Mouse (Mus musculus) E14TG2a.4 (cell line): Measurements from ENCODE around the gene Adgrl3.

ENCODE experiments used
- CTCF ChIP-seq: conservative IDR thresholded peaks from 2 replicates; pipeline ENCODE4 v1.5.1; 2014; ENCODE audit warnings: low read length
- POU5F1 ChIP-seq: IDR thresholded peaks from 2 replicates; pipeline ENCODE4 v1.6.1; 2014; ENCODE audit warnings: low read length, borderline replicate concordance

DNA sequence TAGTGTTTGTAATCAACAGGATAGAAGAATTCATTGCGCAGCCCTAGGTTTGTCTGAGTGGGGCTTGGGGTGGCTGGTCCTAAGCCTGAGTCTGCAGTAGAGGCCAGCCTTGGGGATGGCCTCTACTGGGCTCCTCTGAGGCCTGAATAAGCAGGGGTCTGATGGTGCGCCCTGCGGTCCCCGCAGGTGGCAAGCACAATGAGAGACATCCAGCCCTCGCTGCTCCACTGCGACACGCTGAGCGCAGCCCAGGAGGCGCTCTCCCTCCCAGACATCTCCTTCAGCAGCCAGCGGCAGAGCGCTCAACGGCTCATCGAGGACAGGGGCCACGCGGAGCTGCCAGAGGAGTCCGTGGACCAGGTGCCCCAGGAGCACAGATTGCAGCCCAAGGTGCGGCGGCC, 309.6 kb downstream of the Adgrl3 start:
- TF ChIP-seq CTCF = no peak
- no peak for TF ChIP-seq POU5F1
